Mouse (Mus musculus) erythroid progenitor cell, adult 5-6 weeks (primary cell): ENCODE data around the gene Paqr8. TPM values are rescaled to one million over a fixed set of nuclear protein-coding genes. Genes with fewer than 3 reads are reported as not detected.

ENCODE experiments used
- ATAC-seq: replicated peaks from 2 replicates; pipeline ENCODE4 v1.8.0; 2016; ENCODE audit warnings: moderate number of reproducible peaks, mild to moderate bottlenecking, moderate TSS enrichment, inconsistent platforms; ENCODE audit not compliant: poor library complexity, low FRiP score, severe bottlenecking
- total RNA-seq, 2 experiments: library from RNA; stranded (forward) in 1 of 2; stranded (reverse) in 1 of 2; fragments of 150-400 nt in 1 of 2; fragments of 186-747, 209-891 nt in 1 of 2; gene quantifications; 2 replicates each; pipeline versions ENCODE4 v1.2.3 to v1.2.4; 2015 to 2017; ENCODE audit warnings: low replicate concordance in 2 of 2

Gene Paqr8
- total RNA-seq, 2 experiments from 2014 or later = 0.42 TPM; not detected in 1

GRCm38 (mm10) chr1:20951300-20951763, 60.9 kb downstream of the Paqr8 start, which contains the start of gene Efhc1:
Gene Efhc1, plus strand, starts transcription at chr1:20951626.
- peak; percentile 64 for ATAC-seq

GRCm38 (mm10) chr1:20951799-20952198, 61.4 kb downstream of the Paqr8 start:
- peak; percentile 35; the same call in 1 of the 2 replicates for ATAC-seq

- ATAC-seq = no peak
Observed at GRCm38 (mm10) chr1:20954876-20955275, 64.5 kb downstream of the Paqr8 start.

GRCm38 (mm10) chr1:20969642-20970041, 79.2 kb downstream of the Paqr8 start:
- ATAC-seq = no peak

- ATAC-seq = no peak
Observed at GRCm38 (mm10) chr1:20973389-20973788, 83.0 kb downstream of the Paqr8 start.

- no peak for ATAC-seq
Observed at GRCm38 (mm10) chr1:20974341-20975135, 84.1 kb downstream of the Paqr8 start.

GRCm38 (mm10) chr1:20980553-20980952, 90.1 kb downstream of the Paqr8 start:
- no peak for ATAC-seq

GRCm38 (mm10) chr1:20981764-20982163, 91.4 kb downstream of the Paqr8 start:
- no peak for ATAC-seq

- ATAC-seq = no peak
Observed at GRCm38 (mm10) chr1:20984103-20984502, 93.7 kb downstream of the Paqr8 start.

GRCm38 (mm10) chr1:20984582-20984981, 94.2 kb downstream of the Paqr8 start:
- ATAC-seq = no peak

GRCm38 (mm10) chr1:20986378-20987056, 96.1 kb downstream of the Paqr8 start:
- no peak for ATAC-seq

Other genes with a start within 250 kb of the Paqr8 start
- not detected in 2 replicates for gene Il17a, start 159.7 kb upstream of the Paqr8 start, total RNA-seq (2015; ENCODE audit: low replicate concordance)
- not detected in 2 replicates for gene Il17a, start 159.7 kb upstream of the Paqr8 start, total RNA-seq (2017; ENCODE audit: low replicate concordance)
- 1.8 TPM in 1 of 2 replicates, not detected in the other for gene Il17f, start 100.0 kb upstream of the Paqr8 start, total RNA-seq (2015; ENCODE audit: low replicate concordance)
- gene Il17f, start 100.0 kb upstream of the Paqr8 start, total RNA-seq (2017; ENCODE audit: low replicate concordance) = not detected in 2 replicates
- gene Mcm3, start 70.3 kb upstream of the Paqr8 start, total RNA-seq (2015; ENCODE audit: low replicate concordance) = 307 and 341 TPM in 2 replicates
- 111 and 128 TPM in 2 replicates for gene Mcm3, start 70.3 kb upstream of the Paqr8 start, total RNA-seq (2017; ENCODE audit: low replicate concordance)
- not detected in 2 replicates for gene Efhc1, start 61.0 kb downstream of the Paqr8 start, total RNA-seq (2015; ENCODE audit: low replicate concordance)
- gene Efhc1, start 61.0 kb downstream of the Paqr8 start, total RNA-seq (2017; ENCODE audit: low replicate concordance) = not detected in 2 replicates
- 1.3 and 1.4 TPM in 2 replicates for gene Tram2, start 188.6 kb downstream of the Paqr8 start, total RNA-seq (2015; ENCODE audit: low replicate concordance)
- gene Tram2, start 188.6 kb downstream of the Paqr8 start, total RNA-seq (2017; ENCODE audit: low replicate concordance) = 0.51 TPM in 1 of 2 replicates, not detected in the other